Mouse (Mus musculus) spleen, adult 2 months (tissue): Measurements from ENCODE around the gene Cd81.

ENCODE experiments used
- CTCF ChIP-seq: fragments of 200-500 bp; IDR thresholded peaks from 2 replicates; pipeline ENCODE4 v1.5.1; 2011; ENCODE audit warnings: mild to moderate bottlenecking, inconsistent platforms; ENCODE audit not compliant: insufficient read depth, insufficient read length, insufficient replicate concordance; ENCODE audit errors: extremely low read depth
- POLR2A ChIP-seq: fragments of 200-500 bp; IDR thresholded peaks from 2 replicates; pipeline ENCODE4 v1.6.1; 2011; ENCODE audit warnings: low read depth, low read length, inconsistent platforms

DNA sequence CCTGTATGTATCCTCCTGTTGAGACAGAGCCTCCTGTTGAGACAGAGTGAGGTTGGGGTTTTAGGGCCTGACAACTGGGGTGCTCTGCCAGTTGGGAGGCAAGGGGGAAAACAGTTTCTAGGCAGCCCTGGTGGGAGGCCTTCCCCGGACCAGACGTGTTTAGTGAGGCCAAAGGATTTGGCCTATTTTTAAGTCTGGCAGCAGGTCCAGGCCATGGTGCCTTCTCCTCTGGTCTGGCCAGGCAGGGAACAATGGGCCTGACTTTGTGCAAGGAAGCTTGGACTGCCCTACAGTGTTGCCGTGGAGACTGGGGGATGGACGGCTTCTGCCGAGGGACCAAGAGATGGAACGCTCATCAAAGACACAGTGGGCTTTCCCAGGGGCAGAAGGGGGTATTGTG, 11.7 kb downstream of the Cd81 start:
- TF ChIP-seq POLR2A (no peak), CTCF (no peak)
